13 mouse cellular contexts compared by ENCODE assay signal in genomic region chr11:64673546-64673945, GRCm38 (mm10).
"Had no signal": no experiment of that assay in that cellular context is flagged by ENCODE, and none has a peak within 500 bp of the region (broad histone marks: within the 10 kb centered on the region; RNA-seq: fewer than 3 reads in every experiment).

No protein-coding gene starts in this region.

- H3K9ac ChIP-seq: limb, embryonic 15.5 days; liver, embryonic 12.5 days; lung, embryonic 14.5 days; midbrain, embryonic 15.5 days; neural tube, embryonic 12.5 days had no signal

- H3K9me3 ChIP-seq: limb, embryonic 15.5 days; midbrain, embryonic 15.5 days; neural tube, embryonic 12.5 days had no signal

- ATAC-seq: liver, embryonic 12.5 days; midbrain, embryonic 15.5 days had no signal

- DNase-seq: kidney, adult 9 months; kidney, postnatal 36 days; layer of hippocampus, adult 9-11 months; lung, embryonic 14.5 days; lung, postnatal 4 days; right cerebral cortex, postnatal 14 days; thymus, postnatal 36 days had no signal

- H3K27me3 ChIP-seq: limb, embryonic 15.5 days; liver, embryonic 12.5 days; midbrain, embryonic 15.5 days; neural tube, embryonic 12.5 days had no signal

- H3K27ac ChIP-seq: kidney, postnatal 0 days; limb, embryonic 15.5 days; liver, embryonic 12.5 days; midbrain, embryonic 10.5 days; midbrain, embryonic 15.5 days; neural tube, embryonic 12.5 days had no signal

- H3K4me3 ChIP-seq: limb, embryonic 15.5 days; liver, embryonic 12.5 days; midbrain, embryonic 10.5 days; midbrain, embryonic 15.5 days; neural tube, embryonic 12.5 days had no signal

- H3K4me1 ChIP-seq: liver, embryonic 12.5 days; midbrain, embryonic 10.5 days; midbrain, embryonic 15.5 days; neural tube, embryonic 12.5 days had no signal

- H3K36me3 ChIP-seq: limb, embryonic 15.5 days; liver, embryonic 12.5 days; midbrain, embryonic 10.5 days; midbrain, embryonic 15.5 days; neural tube, embryonic 12.5 days had no signal

- H3K4me2 ChIP-seq: limb, embryonic 15.5 days; liver, embryonic 12.5 days; lung, embryonic 14.5 days; midbrain, embryonic 15.5 days; neural tube, embryonic 12.5 days had no signal
